Comparison of ENCODE assay signal across 8 mouse cellular contexts in genomic region chr7:19603849-19604605, GRCm38 (mm10). TPM values are rescaled to one million over a fixed set of nuclear protein-coding genes. Genes with fewer than 3 reads are reported as not detected.
DNase-seq lines count a peak whose midpoint lies in the region; ATAC-seq and TF ChIP-seq lines count a peak whose summit lies in the region.

Gene Clasrp, minus strand, starts transcription at chr7:19604486.

- TF ChIP-seq EP300 in lung, postnatal 0 days (IDR thresholded peaks at IDR 0.05): no peak

- peak; percentile 13; the same call in 1 of the 2 replicates for TF ChIP-seq CTCF in lung, postnatal 0 days (IDR thresholded peaks at IDR 0.05)

- no peaks in the 10 kb centered on the region for H3K27me3 ChIP-seq in hindbrain, embryonic 10.5 days (ENCODE audit: insufficient read depth, poor library complexity, severe bottlenecking)
- no peaks in the 10 kb centered on the region for H3K27me3 ChIP-seq in lung, postnatal 0 days (replicated peaks; ENCODE audit: insufficient read depth, low read length)

- H3K9ac ChIP-seq in lung, postnatal 0 days (replicated peaks; ENCODE audit: low read depth): peak within 1 kb of the TSS; percentile 60

- H3K36me3 ChIP-seq in hindbrain, embryonic 10.5 days: peaks cover 37% of the 10 kb centered on the region
- no peaks in the 10 kb centered on the region for H3K36me3 ChIP-seq in lung, postnatal 0 days (ENCODE audit: insufficient read depth, low read length)

- H3K4me2 ChIP-seq in lung, postnatal 0 days (replicated peaks; ENCODE audit: low read depth, low read length): peak within 1 kb of the TSS; percentile 75

- H3K4me3 ChIP-seq in hindbrain, embryonic 10.5 days: peak within 1 kb of the TSS; percentile 99
- H3K4me3 ChIP-seq in lung, postnatal 0 days (ENCODE audit: low read depth, low read length): peak within 1 kb of the TSS; percentile 62

- ATAC-seq in frontal cortex, adult (ENCODE audit: low TSS enrichment): peak; percentile 96
- peak; percentile 97 for ATAC-seq in lung, postnatal 0 days

- peak; percentile 83 for DNase-seq in MEL-GATA-1-ER (ENCODE audit: extremely low read depth, low read depth)
- DNase-seq in cerebellum, adult 8-10 months: peak; percentile 95
- peak; percentile 95 for DNase-seq in hindbrain, embryonic 10.5 days (ENCODE audit: low spot score)
- peak; percentile 95 for DNase-seq in layer of hippocampus, adult 9-11 months
- DNase-seq in lung, postnatal 0 days (ENCODE audit: low spot score): peak; percentile 98
- DNase-seq in ovary, postnatal 14 days (ENCODE audit: low spot score): peak; percentile 97
- peak; percentile 99 for DNase-seq in thymus, postnatal 14 days

- peak within 1 kb of the TSS; percentile 94 for H3K27ac ChIP-seq in hindbrain, embryonic 10.5 days
- H3K27ac ChIP-seq in lung, postnatal 0 days (ENCODE audit: low read length): peak within 1 kb of the TSS; percentile 39; the same call in 1 of the 2 replicates

- WGBS in hindbrain, embryonic 10.5 days: 1% methylated on average over 57 of the region's 57 CpGs
- 3% methylated on average over 57 of the region's 57 CpGs for WGBS in lung, postnatal 0 days

- no peaks in the 10 kb centered on the region for H3K9me3 ChIP-seq in hindbrain, embryonic 10.5 days
- no peaks in the 10 kb centered on the region for H3K9me3 ChIP-seq in lung, postnatal 0 days (ENCODE audit: low read length)

- peaks cover 31% of the 10 kb centered on the region for H3K4me1 ChIP-seq in hindbrain, embryonic 10.5 days (replicated peaks)
- peaks cover 6% of the 10 kb centered on the region; the same call in 1 of the 2 replicates for H3K4me1 ChIP-seq in lung, postnatal 0 days (ENCODE audit: insufficient read depth, low read depth, low read length)

RNA-seq across cellular contexts. Expression of gene Clasrp, which starts in this region (rescaled TPM):
- 57.5 and 68.8 TPM in 2 replicates for polyA plus RNA-seq in hindbrain, embryonic 10.5 days (2016; fragmentation: Nextera tagmentation; extraction: Ambion mirVana)
- polyA plus RNA-seq in lung, postnatal 0 days (2015; fragmentation: Nextera tagmentation; extraction: Ambion mirVana): 22.6 and 23.8 TPM in 2 replicates

Comparison
In these comparisons a context has a peak if more than half of its experiments do, and no peak if none do; other contexts are left out.
1. Peak in every context shown above with its lines: DNase-seq, ATAC-seq, H3K4me3 ChIP-seq and H3K27ac ChIP-seq.